Mouse (Mus musculus) limb, embryonic 13.5 days (tissue): ENCODE results near the gene Gnl3. TPM values are rescaled to one million over a fixed set of nuclear protein-coding genes. Genes with fewer than 3 reads are reported as not detected.
A peak's percentile ranks its signal among the peaks of the same experiment; 100 is the strongest.

Experiments used
- ATAC-seq: fragments of 200-750 bp; cut with Nextera tagmentation; 2 replicates; pipeline ENCODE4 v1.8.0; 2017; ENCODE audit warnings: low read depth, moderate number of reproducible peaks, moderate TSS enrichment; ENCODE audit not compliant: low FRiP score
- H3K27ac ChIP-seq: fragments of 300-500 bp; sonication (generic); 2 replicates; pipeline ENCODE4 v1.5.1; 2015; ENCODE audit warnings: inconsistent platforms, mild to moderate bottlenecking, moderate library complexity
- H3K27me3 ChIP-seq: fragments of 300-500 bp; sonication (generic); 2 replicates; pipeline ENCODE4 v1.6.1; 2015; ENCODE audit warnings: mild to moderate bottlenecking, inconsistent platforms
- H3K36me3 ChIP-seq: fragments of 300-500 bp; sonication (generic); 2 replicates; pipeline ENCODE4 v1.6.1; 2015; ENCODE audit warnings: inconsistent platforms, mild to moderate bottlenecking, moderate library complexity
- H3K4me1 ChIP-seq: fragments of 300-500 bp; sonication (generic); 2 replicates; pipeline ENCODE4 v1.6.1; 2015; ENCODE audit warnings: inconsistent platforms
- H3K4me2 ChIP-seq: fragments of 300-500 bp; sonication (generic); replicated peaks from 2 replicates; pipeline ENCODE4 v1.6.1; 2015; ENCODE audit warnings: inconsistent platforms, mild to moderate bottlenecking, moderate library complexity
- H3K4me3 ChIP-seq: fragments of 300-500 bp; sonication (generic); 2 replicates; pipeline ENCODE4 v1.5.1; 2015; ENCODE audit warnings: moderate library complexity, mild to moderate bottlenecking, inconsistent platforms
- H3K9ac ChIP-seq: fragments of 300-500 bp; sonication (generic); 2 replicates; pipeline ENCODE4 v1.6.1; 2015; ENCODE audit warnings: mild to moderate bottlenecking, inconsistent platforms
- H3K9me3 ChIP-seq: fragments of 300-500 bp; sonication (generic); 2 replicates; pipeline ENCODE4 v1.6.1; 2016; ENCODE audit warnings: inconsistent platforms
- WGBS: fragments of 180-500 bp; shearing (Covaris S2); methylation state at CpG from one replicate; pipeline ENCODE4 v1.1.7; 2015; 5-methylcytosine and 5-hydroxymethylcytosine counted together
- polyA plus RNA-seq: library from polyadenylated mRNA; unstranded; fragments of >200 nt; fragmentation: Nextera tagmentation; extraction: Ambion mirVana; gene quantifications from 2 replicates; pipeline ENCODE4 v1.2.1, GENCODE M21; 2015

Gene Gnl3
- polyA plus RNA-seq: 115 and 120 TPM in 2 replicates

DNA sequence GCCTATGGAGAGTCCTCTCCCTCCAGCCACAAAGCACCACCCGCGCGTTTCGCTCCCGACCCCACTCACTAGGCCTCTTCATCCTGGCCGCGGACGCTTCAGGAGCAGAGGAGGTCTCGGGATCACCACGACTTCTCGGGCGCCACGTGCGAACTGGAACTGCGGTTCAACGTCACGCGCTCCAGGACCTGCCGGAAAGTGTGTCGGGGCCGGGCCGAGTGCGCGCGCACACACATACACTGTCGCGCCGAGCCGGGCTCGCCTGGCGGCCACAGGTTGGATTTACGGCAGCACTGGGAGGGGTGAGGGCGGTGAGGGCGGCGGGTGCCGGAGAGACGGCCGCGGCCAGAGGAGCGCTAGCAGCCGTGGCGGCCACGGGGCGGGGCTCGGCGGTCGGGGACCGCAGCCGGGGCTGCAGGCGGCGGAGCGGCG lies at the start of gene Gnl3, which contains the start of gene Pbrm1:
Gene Gnl3, minus strand, starts transcription at position 293 of the 432 bp plus-strand sequence.
Gene Pbrm1, plus strand, starts transcription at position 279 of the 432 bp plus-strand sequence.
- Histone ChIP-seq H3K27ac (peak within 1 kb of the TSS; percentile 97), H3K4me1 (peaks cover 28% of the 10 kb centered on the region), H3K4me2 (peak within 1 kb of the TSS; percentile 82), H3K27me3 (no peaks in the 10 kb centered on the region), H3K4me3 (peak within 1 kb of the TSS; percentile 87), H3K9ac (peak within 1 kb of the TSS; percentile 93), H3K36me3 (peaks cover 53% of the 10 kb centered on the region), H3K9me3 (no peaks in the 10 kb centered on the region)
- peak; percentile 93 for ATAC-seq
- WGBS: under 1% methylated on average over 53 of the region's 53 CpGs

DNA sequence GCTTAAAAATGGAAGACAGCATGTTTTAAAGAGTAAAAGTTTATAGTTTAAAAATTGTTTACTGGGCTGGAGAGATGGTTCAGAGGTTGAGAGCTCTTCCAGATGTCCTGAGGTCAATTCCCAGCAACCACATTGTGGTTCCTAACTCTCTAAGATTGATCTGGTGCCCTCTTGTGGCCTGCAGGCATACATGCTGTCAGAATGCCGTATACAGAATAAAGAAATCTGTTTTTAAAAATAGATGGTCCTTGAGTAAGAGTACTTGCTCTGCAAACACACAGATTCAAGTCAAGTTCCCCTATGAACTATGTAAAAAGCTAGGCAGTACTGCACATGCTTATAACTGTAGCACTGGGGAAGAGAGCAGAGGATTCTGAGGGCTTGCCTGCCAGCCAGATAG lies 43.3 kb upstream of the Gnl3 start:
- no peaks in the 10 kb centered on the region for H3K9me3 ChIP-seq
- no peak overlapping the region for H3K4me3 ChIP-seq
- H3K9ac ChIP-seq: no peak overlapping the region
- ATAC-seq: no peak
- H3K4me2 ChIP-seq: no peak overlapping the region
- H3K27me3 ChIP-seq: no peaks in the 10 kb centered on the region
- H3K4me1 ChIP-seq: no peaks in the 10 kb centered on the region
- no peak overlapping the region for H3K27ac ChIP-seq
- H3K36me3 ChIP-seq: peaks cover 75% of the 10 kb centered on the region
- WGBS: 80% methylated on average over 1 of the region's 1 CpGs

DNA sequence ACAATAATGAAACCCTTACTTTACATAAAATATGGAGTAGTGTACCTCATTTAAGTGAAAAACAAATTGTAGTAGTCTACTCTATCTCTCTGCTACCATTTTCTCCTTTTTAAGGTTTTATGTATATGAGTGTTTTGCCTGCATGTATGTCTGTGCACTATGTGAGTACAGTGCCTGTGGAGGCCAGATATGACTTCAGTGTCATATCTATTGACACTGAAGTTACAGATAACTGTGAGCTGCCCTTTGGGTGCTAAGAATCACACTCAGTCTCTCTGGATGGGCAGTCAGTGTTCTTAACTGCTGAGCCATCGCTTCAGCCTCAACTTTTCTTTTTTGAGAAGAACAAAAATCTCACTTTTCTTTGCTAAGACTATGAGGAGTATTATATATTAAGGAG lies 26.9 kb upstream of the Gnl3 start:
- H3K9me3 ChIP-seq: no peaks in the 10 kb centered on the region
- H3K27ac ChIP-seq: no peak overlapping the region
- H3K27me3 ChIP-seq: no peaks in the 10 kb centered on the region
- no peak overlapping the region for H3K9ac ChIP-seq
- no peak for ATAC-seq
- H3K4me3 ChIP-seq: no peak overlapping the region
- peaks cover 70% of the 10 kb centered on the region for H3K36me3 ChIP-seq
- WGBS: 96% methylated on average over 1 of the region's 1 CpGs
- no peaks in the 10 kb centered on the region for H3K4me1 ChIP-seq
- H3K4me2 ChIP-seq: no peak overlapping the region

DNA sequence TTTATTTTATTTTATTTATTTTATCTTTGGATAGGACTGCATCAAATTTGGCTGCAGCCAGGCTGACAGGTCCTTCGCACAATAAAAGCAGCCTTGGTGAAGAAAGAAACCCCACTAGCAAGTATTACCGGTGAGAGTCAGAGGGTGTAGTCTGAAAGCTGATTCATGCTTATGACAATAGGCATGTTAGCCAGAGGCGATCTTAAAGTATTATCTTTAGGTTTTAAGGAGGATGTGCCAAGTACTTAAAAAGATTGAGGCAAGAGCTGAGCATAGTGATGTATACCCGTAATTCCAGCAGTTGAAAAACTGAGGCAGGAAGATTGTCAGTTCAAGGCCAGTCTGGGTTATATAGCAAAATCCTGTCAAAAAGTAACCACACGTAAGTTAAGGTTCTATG lies 26.3 kb upstream of the Gnl3 start:
- 95% methylated on average over 5 of the region's 5 CpGs for WGBS
- no peak for ATAC-seq
- no peak overlapping the region for H3K4me2 ChIP-seq
- H3K9ac ChIP-seq: no peak overlapping the region
- no peak overlapping the region for H3K4me3 ChIP-seq
- no peaks in the 10 kb centered on the region for H3K27me3 ChIP-seq
- no peaks in the 10 kb centered on the region for H3K4me1 ChIP-seq
- H3K36me3 ChIP-seq: peaks cover 65% of the 10 kb centered on the region
- no peaks in the 10 kb centered on the region for H3K9me3 ChIP-seq
- no peak overlapping the region for H3K27ac ChIP-seq

DNA sequence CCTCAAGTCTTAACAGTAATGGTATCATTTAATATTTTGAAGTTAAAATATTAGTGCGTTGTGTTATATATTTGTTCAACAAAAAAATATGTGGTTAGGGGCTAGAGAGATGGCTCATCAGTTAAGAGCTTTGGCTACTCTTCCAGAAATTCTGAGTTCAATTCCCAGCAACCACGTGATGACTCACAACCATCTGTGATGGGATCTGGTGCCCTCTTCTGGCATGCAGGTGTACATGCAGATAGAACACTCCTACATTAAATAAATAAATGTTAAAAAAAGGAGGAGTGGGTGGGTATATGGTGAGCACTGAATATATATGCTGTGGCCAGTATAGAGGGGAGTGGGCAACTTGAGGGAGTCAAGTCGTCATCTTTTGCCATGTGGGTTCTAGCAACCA lies 6.8 kb upstream of the Gnl3 start:
- Histone ChIP-seq H3K4me2 (no peak overlapping the region), H3K27me3 (no peaks in the 10 kb centered on the region), H3K9me3 (no peaks in the 10 kb centered on the region), H3K4me1 (peaks cover 5% of the 10 kb centered on the region), H3K27ac (no peak overlapping the region), H3K9ac (no peak overlapping the region), H3K4me3 (no peak overlapping the region), H3K36me3 (peaks cover 70% of the 10 kb centered on the region)
- ATAC-seq: no peak
- 81% methylated on average over 3 of the region's 3 CpGs for WGBS

DNA sequence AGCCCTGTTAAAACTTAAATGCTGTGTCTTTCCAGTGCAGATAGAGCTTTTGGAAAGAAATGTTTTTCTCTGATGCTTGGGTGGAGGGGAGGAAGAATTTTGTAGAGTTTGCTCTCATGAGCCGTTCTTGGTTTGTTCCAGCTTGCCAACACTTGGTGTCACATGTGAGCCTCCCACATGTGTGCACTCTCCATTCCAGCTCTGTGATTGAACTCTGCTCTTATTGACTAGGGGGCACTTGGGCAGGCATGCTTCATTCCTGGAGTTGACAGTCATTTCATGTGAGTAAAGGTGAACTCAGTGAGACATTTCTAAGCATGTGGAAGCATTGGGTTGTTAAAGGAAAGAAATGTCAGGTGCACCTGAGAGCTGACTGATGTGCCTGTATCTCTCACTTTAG lies 3.6 kb upstream of the Gnl3 start:
- Histone ChIP-seq H3K27ac (no peak overlapping the region), H3K9ac (no peak overlapping the region), H3K4me2 (no peak overlapping the region), H3K27me3 (no peaks in the 10 kb centered on the region), H3K4me3 (no peak overlapping the region), H3K9me3 (no peaks in the 10 kb centered on the region), H3K4me1 (peaks cover 22% of the 10 kb centered on the region), H3K36me3 (peaks cover 51% of the 10 kb centered on the region)
- 53% methylated on average over 1 of the region's 1 CpGs for WGBS
- ATAC-seq: no peak

DNA sequence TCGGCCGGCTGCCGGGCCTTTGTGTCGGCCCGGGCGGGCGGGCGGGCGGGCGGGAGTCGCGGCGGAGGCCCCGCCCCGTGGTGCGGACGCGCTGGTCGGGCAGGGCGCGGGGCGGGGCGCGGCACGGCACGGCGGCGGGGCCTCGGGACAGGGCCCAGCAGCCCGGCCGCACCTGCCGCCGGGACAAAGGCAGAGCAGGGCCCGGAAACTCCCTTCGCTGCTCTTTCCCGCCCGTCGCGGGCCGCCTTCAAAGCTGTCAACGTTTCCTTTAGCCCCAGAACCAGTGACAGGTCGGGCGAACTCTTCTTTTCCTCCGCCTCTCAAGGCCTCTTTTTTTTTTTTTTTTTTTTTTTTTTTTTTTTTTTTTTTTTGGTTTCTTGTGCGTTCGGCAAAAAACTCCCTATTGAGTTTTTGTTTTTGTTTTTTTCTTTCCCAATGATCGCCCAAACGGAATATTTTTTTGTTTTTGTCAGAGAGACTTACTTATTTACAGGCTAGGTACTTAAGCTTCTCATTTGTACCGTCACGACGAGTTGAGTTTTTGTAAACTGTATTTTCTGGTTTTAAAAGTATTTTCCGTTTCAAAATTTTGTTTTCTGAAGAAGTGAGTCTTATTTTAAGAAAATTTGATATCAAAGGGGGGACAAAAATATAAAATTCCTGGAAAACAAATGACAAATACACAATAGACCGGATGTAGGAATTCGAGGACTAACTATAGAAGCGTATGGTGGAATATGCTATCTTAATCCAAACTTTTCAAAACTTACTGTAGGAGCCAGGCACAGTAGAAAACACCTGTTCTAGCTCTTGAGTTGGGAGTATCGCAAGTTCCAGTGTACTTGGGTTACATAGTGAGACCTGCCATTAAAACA lies 616 bp upstream of the Gnl3 start:
- H3K9ac ChIP-seq: peak overlapping the region; percentile 93
- peaks cover 51% of the 10 kb centered on the region for H3K36me3 ChIP-seq
- ATAC-seq: peak; percentile 96
- H3K27ac ChIP-seq: peak overlapping the region; percentile 97
- no peaks in the 10 kb centered on the region for H3K27me3 ChIP-seq
- peaks cover 28% of the 10 kb centered on the region for H3K4me1 ChIP-seq
- 4% methylated on average over 41 of the region's 56 CpGs for WGBS
- H3K4me3 ChIP-seq: peak overlapping the region; percentile 87
- no peaks in the 10 kb centered on the region for H3K9me3 ChIP-seq
- peak overlapping the region; percentile 66 for H3K4me2 ChIP-seq

DNA sequence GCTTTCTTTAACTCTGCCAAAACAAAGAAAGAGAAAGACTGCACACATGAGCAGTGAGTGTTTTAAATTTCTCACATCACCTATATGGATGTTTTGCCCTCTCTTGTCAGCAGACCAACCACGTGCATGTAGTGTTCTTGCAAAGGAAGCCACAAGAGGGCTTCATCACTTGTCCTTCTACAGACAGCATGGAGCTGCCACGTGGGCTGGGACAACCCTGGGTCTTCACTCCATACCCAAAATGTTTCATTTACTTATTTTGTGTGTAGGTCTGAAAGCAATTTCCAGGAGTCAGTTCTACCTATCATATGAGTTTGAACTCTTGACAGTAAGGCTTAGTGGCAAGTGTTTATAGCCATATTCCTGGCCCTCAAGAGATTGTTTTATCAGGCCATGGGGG lies 1.1 kb downstream of the Gnl3 start:
- H3K36me3 ChIP-seq: peaks cover 55% of the 10 kb centered on the region
- H3K9me3 ChIP-seq: no peaks in the 10 kb centered on the region
- H3K4me2 ChIP-seq: peak overlapping the region; percentile 82
- H3K4me3 ChIP-seq: peak overlapping the region; percentile 87
- no peaks in the 10 kb centered on the region for H3K27me3 ChIP-seq
- ATAC-seq: no peak
- 0% methylated on average over 2 of the region's 2 CpGs for WGBS
- H3K27ac ChIP-seq: no peak overlapping the region
- peak overlapping the region; percentile 93 for H3K9ac ChIP-seq
- peaks cover 28% of the 10 kb centered on the region for H3K4me1 ChIP-seq

DNA sequence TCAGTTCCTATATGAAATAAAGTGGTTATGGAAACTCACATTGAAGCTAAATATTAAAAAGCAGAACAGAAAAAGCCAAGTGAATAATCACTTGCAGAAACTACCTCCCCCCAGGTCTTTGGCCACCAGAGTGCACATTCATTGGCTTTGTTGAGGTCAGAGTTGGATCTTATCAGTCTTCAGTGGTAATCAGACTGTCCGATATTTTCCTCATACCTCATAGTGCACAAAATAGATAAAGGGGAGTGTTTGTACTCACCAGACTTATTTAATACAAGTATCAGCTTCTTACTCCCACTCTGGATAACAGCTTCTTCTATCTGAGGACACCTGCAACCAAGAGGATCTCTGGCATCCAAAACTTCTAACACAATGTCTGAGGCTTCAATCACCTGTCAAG lies 2.9 kb downstream of the Gnl3 start:
- H3K9me3 ChIP-seq: no peaks in the 10 kb centered on the region
- peaks cover 24% of the 10 kb centered on the region for H3K4me1 ChIP-seq
- no peak for ATAC-seq
- H3K4me3 ChIP-seq: no peak overlapping the region
- no peak overlapping the region for H3K27ac ChIP-seq
- peaks cover 67% of the 10 kb centered on the region for H3K36me3 ChIP-seq
- H3K4me2 ChIP-seq: no peak overlapping the region
- WGBS: 94% methylated on average over 1 of the region's 1 CpGs
- no peak overlapping the region for H3K9ac ChIP-seq
- no peaks in the 10 kb centered on the region for H3K27me3 ChIP-seq

DNA sequence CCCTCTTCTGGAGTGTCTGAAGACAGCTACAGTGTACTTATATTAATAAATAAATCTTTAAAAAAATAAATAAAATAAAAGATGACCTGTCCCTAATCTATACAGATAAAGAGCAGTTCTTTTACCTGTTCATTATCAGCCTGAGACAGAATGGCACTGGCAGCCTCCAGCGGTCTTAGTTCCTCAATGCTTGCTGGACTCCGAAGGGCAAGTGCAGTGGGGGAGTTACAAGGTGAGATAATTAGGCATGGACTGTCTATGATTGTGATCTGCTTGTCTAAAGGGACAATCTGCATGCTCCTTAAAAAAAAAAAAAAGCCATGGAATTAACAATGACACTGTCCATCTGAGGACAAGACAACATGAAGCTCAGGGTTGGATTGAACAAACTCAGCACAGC lies 5.0 kb downstream of the Gnl3 start:
- H3K4me3 ChIP-seq: no peak overlapping the region
- H3K9ac ChIP-seq: no peak overlapping the region
- 97% methylated on average over 2 of the region's 2 CpGs for WGBS
- H3K36me3 ChIP-seq: peaks cover 87% of the 10 kb centered on the region
- no peak for ATAC-seq
- H3K27me3 ChIP-seq: no peaks in the 10 kb centered on the region
- H3K4me2 ChIP-seq: no peak overlapping the region
- peaks cover 14% of the 10 kb centered on the region for H3K4me1 ChIP-seq
- H3K27ac ChIP-seq: no peak overlapping the region
- H3K9me3 ChIP-seq: no peaks in the 10 kb centered on the region

DNA sequence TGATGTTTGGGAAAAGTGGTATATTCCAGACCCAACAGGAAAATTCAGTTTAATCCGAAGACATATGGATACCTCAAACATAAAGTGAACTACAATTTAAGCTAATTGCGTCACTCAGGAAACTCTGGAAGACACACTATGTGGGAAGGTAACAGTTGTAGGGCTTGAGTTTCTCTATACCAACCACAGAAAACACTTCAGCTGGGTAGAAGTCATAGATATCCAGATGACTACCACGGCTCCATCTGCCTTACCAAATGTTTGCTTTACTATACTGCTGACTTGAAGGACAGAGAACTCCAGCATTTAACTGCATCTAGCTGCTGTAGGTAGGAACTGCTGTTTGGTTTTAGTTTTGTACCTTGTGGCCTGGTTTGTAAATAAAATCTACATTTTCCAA lies 7.4 kb downstream of the Gnl3 start:
- no peak overlapping the region for H3K9ac ChIP-seq
- peaks cover 95% of the 10 kb centered on the region for H3K36me3 ChIP-seq
- no peaks in the 10 kb centered on the region for H3K9me3 ChIP-seq
- H3K4me1 ChIP-seq: no peaks in the 10 kb centered on the region
- no peak overlapping the region for H3K4me2 ChIP-seq
- no peak for ATAC-seq
- H3K27me3 ChIP-seq: no peaks in the 10 kb centered on the region
- 89% methylated on average over 3 of the region's 3 CpGs for WGBS
- no peak overlapping the region for H3K27ac ChIP-seq
- H3K4me3 ChIP-seq: no peak overlapping the region

DNA sequence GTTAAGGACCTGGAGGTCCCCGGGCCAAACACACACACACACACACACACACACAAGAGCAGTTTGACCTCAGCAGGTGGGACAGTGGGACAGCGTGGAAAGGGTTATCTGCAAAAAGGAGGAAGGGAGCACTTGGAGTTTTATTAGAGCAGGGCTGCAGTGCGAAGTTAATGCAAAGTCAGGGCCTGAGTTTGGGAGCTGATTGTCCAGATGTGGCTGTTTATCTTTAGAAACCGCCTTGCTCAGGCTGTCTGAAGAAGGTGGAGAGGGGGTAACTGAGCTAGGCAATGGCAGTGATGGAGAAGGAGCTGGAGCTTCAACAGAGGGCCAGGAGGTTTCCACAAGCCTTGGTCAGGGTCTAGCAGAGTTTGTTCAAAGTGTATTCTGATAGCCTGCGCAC lies 12.2 kb downstream of the Gnl3 start:
- H3K4me2 ChIP-seq: no peak overlapping the region
- H3K27me3 ChIP-seq: no peaks in the 10 kb centered on the region
- no peak for ATAC-seq
- H3K9me3 ChIP-seq: no peaks in the 10 kb centered on the region
- peaks cover 5% of the 10 kb centered on the region for H3K4me1 ChIP-seq
- H3K27ac ChIP-seq: no peak overlapping the region
- no peak overlapping the region for H3K9ac ChIP-seq
- WGBS: 67% methylated on average over 5 of the region's 5 CpGs
- H3K36me3 ChIP-seq: peaks cover 51% of the 10 kb centered on the region
- no peak overlapping the region for H3K4me3 ChIP-seq

DNA sequence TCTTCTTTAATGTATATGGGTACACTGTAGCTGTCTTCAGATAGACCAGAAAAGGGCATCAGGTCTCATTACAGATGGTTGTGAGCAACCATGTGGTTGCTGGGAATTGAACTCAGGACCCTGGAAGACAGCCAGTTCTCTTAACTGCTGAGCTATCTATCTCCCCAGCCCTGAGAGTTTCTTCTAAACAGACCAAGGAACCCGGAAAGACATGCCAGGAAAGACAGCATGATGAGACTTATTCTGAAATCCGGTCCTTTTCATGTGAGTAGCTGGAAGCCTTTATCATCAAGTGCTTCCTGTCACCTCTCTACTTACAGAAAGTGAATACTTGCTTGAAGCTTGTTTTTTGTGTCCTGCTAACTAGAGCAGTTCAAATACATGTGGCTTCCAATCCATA lies 14.4 kb downstream of the Gnl3 start:
- H3K27ac ChIP-seq: no peak overlapping the region
- H3K9me3 ChIP-seq: no peaks in the 10 kb centered on the region
- H3K4me2 ChIP-seq: no peak overlapping the region
- H3K9ac ChIP-seq: no peak overlapping the region
- no peaks in the 10 kb centered on the region for H3K27me3 ChIP-seq
- WGBS: 85% methylated on average over 2 of the region's 2 CpGs
- no peak overlapping the region for H3K4me3 ChIP-seq
- peaks cover 14% of the 10 kb centered on the region for H3K4me1 ChIP-seq
- peaks cover 30% of the 10 kb centered on the region for H3K36me3 ChIP-seq
- ATAC-seq: no peak
